Mouse (Mus musculus): ENCODE data around the gene Dolpp1.

- TF ChIP-seq CTCF (IDR thresholded peaks at IDR 0.05; ENCODE audit: low read depth) (no peak), EP300 (optimal IDR thresholded peaks at IDR 0.05) (no peak)
Measured at GRCm38 (mm10) chr2:30442498-30442890, 50.4 kb downstream of the Dolpp1 start.
